Mouse (Mus musculus) testis, adult 2 months (tissue): ENCODE data around the gene Cdca8.

Experiments
- CTCF ChIP-seq: fragments of 200-500 bp; IDR thresholded peaks from 2 replicates; pipeline ENCODE4 v1.5.1; 2012; ENCODE audit warnings: low read depth, mild to moderate bottlenecking, inconsistent platforms, low read length, moderate library complexity; ENCODE audit not compliant: control insufficient read depth, insufficient read depth, insufficient replicate concordance
- POLR2A ChIP-seq: fragments of 200-500 bp; IDR thresholded peaks from 2 replicates; pipeline ENCODE4 v1.6.1; 2012; ENCODE audit warnings: low read depth, mild to moderate bottlenecking, inconsistent platforms, low read length, moderate library complexity; ENCODE audit not compliant: control insufficient read depth

DNA sequence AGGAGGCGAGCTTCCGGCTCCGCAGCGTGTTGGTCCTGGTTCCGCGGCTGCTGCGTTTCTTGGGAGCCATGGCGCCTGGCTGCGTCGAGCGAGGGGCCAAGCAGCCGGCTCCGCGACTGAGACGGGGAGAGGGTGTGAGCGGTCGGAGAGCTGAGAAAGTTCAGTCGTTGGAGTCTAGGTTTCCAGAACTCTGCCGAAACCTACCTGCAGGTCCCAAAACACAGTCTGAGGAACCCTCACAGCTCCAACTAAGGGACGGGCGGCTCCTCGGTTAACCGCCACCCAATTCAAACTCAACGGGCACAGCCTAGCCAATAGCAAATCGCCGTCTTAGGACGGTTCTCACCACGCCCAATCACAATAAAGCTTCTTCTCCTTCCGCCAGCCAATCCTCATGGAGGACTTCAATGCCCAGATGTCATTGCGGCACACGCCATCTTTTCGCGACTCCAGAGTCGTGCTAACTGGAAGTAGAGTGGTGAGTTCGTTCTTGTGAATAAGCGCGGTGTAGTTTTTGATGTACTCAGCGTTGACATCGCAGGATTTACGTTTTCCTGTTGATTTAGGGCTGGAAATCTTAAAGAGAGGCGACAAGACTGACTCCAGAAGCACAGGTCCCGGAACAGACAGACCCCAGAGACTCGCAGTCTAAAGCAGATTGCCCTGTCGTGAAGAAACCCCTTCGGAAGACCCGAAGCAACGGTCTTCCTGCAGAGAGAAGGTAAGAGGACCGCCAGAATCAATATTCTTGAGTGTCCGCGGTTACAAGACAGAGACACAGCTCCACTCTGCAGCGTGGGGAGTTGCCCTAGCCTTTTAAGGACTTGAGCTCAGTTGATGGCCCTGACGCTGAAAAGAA lies 2.3 kb downstream of the Cdca8 start, which contains the start of gene 9930104L06Rik:
- TF ChIP-seq POLR2A = peak; percentile 89
- no peak for TF ChIP-seq CTCF
